Mouse (Mus musculus) lung, postnatal 0 days (tissue): ENCODE data around the gene Lzts2. TPM values are rescaled to one million over a fixed set of nuclear protein-coding genes. Genes with fewer than 3 reads are reported as not detected.

ENCODE experiments used
- ATAC-seq: fragments of 200-750 bp; cut with Nextera tagmentation; 2 replicates; pipeline ENCODE4 v1.8.0; 2017; ENCODE audit warnings: moderate library complexity
- DNase-seq: peaks from one replicate; pipeline ENCODE4 v3.0.0-alpha.2; 2016; ENCODE audit warnings: low spot score
- H3K27ac ChIP-seq: fragments of 300-500 bp; sonication (generic); 2 replicates; pipeline ENCODE4 v1.5.1; 2014; ENCODE audit warnings: antibody characterized with exemption, mild to moderate bottlenecking, low read length, mixed read lengths
- H3K27me3 ChIP-seq: fragments of 300-500 bp; sonication (generic); replicated peaks from 2 replicates; pipeline ENCODE4 v1.6.1; 2014; ENCODE audit warnings: low read length, mixed read lengths; ENCODE audit not compliant: insufficient read depth
- H3K36me3 ChIP-seq: fragments of 300-500 bp; sonication (generic); 2 replicates; pipeline ENCODE4 v1.6.1; 2014; ENCODE audit warnings: low read length, mixed read lengths; ENCODE audit not compliant: insufficient read depth
- H3K4me1 ChIP-seq: fragments of 300-500 bp; sonication (generic); 2 replicates; pipeline ENCODE4 v1.6.1; 2014; ENCODE audit warnings: antibody characterized with exemption, low read depth, low read length, mixed read lengths; ENCODE audit not compliant: insufficient read depth
- H3K4me2 ChIP-seq: fragments of 300-500 bp; sonication (generic); replicated peaks from 2 replicates; pipeline ENCODE4 v1.6.1; 2014; ENCODE audit warnings: low read depth, mild to moderate bottlenecking, low read length, moderate library complexity, mixed read lengths
- H3K4me3 ChIP-seq: fragments of 300-500 bp; sonication (generic); 2 replicates; pipeline ENCODE4 v1.5.1; 2014; ENCODE audit warnings: low read depth, low read length
- H3K9ac ChIP-seq: fragments of 300-500 bp; sonication (generic); replicated peaks from 2 replicates; pipeline ENCODE4 v1.6.1; 2014; ENCODE audit warnings: low read depth, mild to moderate bottlenecking
- H3K9me3 ChIP-seq: fragments of 300-500 bp; sonication (generic); 2 replicates; pipeline ENCODE4 v1.6.1; 2016; ENCODE audit warnings: low read length, mixed read lengths
- CTCF ChIP-seq: IDR thresholded peaks from 2 replicates; pipeline ENCODE4 v1.5.1; 2016; ENCODE audit warnings: antibody characterized with exemption, mild to moderate bottlenecking
- EP300 ChIP-seq: IDR thresholded peaks from 2 replicates; pipeline ENCODE4 v1.6.1; 2016; ENCODE audit warnings: antibody characterized with exemption, mild to moderate bottlenecking, control low read depth
- WGBS: fragments of 180-500 bp; shearing (Covaris S2); extraction: QIAGEN DNeasy Blood & Tissue Kit; methylation state at CpG from one replicate; pipeline ENCODE4 v1.1.7; 2014; 5-methylcytosine and 5-hydroxymethylcytosine counted together
- polyA plus RNA-seq: library from polyadenylated mRNA; unstranded; fragments of >200 nt; fragmentation: Nextera tagmentation; extraction: Ambion mirVana; gene quantifications from 2 replicates; pipeline ENCODE4 v1.2.1, GENCODE M21; 2015

The Lzts2 gene
- polyA plus RNA-seq = 56.0 and 59.4 TPM in 2 replicates

DNA sequence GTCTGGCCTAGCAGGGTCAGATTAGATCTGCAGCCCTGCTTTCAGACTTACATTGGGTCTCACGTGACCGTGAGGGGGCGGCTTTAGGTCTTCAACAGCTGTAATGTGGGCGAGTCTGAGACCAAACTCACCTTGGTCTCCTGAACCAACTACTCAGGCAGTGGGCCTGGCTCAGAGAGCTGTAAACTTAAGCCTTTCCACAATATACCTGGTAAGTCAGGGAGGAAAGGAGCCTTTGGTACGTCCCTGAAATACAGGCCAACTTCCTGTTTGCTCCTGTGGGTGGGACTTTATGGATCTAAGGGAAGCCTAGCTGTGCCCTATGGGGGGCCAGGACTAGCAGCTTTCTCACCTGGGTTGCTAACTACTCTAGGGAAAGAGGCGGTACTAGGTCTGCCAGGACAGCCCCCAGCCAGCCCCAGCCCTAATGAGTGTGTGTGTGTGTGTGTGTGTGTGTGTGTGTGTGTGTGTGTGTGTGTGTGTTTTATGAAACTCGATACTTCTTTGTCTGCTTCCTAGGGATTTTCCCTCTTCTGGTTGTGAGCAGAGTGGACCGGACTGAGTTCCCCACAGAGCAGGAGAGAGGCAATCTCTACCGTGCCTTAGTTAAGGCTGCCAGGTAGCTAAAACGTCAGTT is at the start of gene Lzts2:
Lzts2 (plus strand) TSS at position 80 of the 637 bp plus-strand sequence.
- peaks cover 13% of the 10 kb centered on the region; the same call in 1 of the 2 replicates for H3K4me1 ChIP-seq
- ATAC-seq = peak; percentile 5; the same call in 1 of the 2 replicates

DNA sequence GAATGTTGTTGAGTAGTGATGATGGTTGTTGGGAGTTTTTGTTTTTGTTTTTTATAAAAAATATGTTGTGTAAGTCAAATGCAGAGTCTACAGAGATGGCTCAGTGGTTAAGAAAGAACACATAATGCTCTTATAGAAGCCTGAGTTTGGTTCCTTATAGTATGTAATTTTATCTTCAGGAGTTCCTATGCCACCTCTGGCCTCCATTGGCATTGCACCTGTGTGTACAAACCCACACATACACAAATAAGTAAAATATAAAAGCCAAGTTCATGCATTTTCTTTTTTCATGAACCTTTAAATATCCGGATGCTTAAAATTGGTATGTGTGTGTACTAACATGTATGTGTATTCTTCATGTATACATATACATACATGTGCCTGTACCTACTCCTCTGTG is 48.2 kb upstream of the Lzts2 start:
- H3K27ac ChIP-seq = no peak overlapping the region
- TF ChIP-seq EP300 = no peak
- TF ChIP-seq CTCF = no peak
- H3K9ac ChIP-seq = no peak overlapping the region
- no peaks in the 10 kb centered on the region for H3K4me1 ChIP-seq
- no peak overlapping the region for H3K4me2 ChIP-seq
- ATAC-seq = no peak
- WGBS = 100% methylated on average over 1 of the region's 1 CpGs
- DNase-seq = no peak
- no peak overlapping the region for H3K4me3 ChIP-seq
- peaks cover 38% of the 10 kb centered on the region for H3K36me3 ChIP-seq
- H3K9me3 ChIP-seq = no peaks in the 10 kb centered on the region
- H3K27me3 ChIP-seq = no peaks in the 10 kb centered on the region

More for the DNA sequence above, at the start of gene Lzts2:
- Histone ChIP-seq H3K9me3 (no peaks in the 10 kb centered on the region), H3K9ac (peak within 1 kb of the TSS; percentile 63), H3K4me2 (peak within 1 kb of the TSS; percentile 76), H3K27ac (peak within 1 kb of the TSS; percentile 99), H3K27me3 (no peaks in the 10 kb centered on the region), H3K4me3 (peak within 1 kb of the TSS; percentile 63), H3K36me3 (no peaks in the 10 kb centered on the region; the same call in 1 of the 2 replicates)
- TF ChIP-seq EP300 (no peak), CTCF (no peak)
- WGBS = 11% methylated on average over 10 of the region's 10 CpGs
- DNase-seq = peak; percentile 75

DNA sequence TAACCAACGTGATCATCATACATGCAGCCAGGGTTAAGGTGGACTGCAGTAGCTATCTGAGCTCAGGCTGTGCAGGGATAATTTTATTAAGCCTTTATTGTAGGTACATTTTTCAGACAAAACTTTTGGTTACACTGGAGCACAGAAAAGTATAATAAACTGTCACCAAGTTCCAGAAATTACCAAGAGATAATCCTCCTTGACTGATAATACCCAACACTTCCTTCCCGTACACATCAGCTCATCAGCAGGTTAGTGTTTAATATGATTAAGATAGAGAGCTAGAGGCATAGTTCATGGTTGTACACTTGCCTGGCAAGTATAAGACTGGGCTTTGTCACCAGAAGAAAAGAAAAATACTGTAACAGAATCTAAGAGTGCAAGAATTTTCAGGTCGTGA is 45.9 kb upstream of the Lzts2 start:
- Histone ChIP-seq H3K4me2 (no peak overlapping the region), H3K36me3 (peaks cover 36% of the 10 kb centered on the region), H3K9ac (no peak overlapping the region), H3K4me1 (no peaks in the 10 kb centered on the region), H3K27ac (no peak overlapping the region), H3K9me3 (no peaks in the 10 kb centered on the region), H3K27me3 (no peaks in the 10 kb centered on the region), H3K4me3 (no peak overlapping the region)
- 70% methylated on average over 3 of the region's 3 CpGs for WGBS
- ATAC-seq (no peak), DNase-seq (no peak)
- TF ChIP-seq EP300 (no peak), CTCF (no peak)

DNA sequence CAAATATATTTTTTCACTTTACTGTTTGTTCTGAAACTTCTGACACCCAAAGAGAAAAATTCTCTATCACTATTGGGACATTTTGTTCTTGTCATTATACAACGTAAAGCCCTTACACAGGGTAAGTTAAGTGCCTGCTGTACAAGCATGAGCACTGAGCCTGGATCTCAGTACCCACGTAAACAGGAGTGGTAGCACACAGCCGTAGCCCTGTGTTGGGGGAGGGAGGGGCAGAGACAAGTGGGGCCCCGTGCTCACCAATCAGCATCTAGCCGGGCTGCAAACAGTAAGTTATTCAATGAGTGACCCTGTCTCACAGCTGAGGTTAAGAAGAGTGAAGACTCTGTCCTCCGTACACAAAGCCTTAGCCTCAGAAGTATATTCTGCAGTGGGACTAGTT is 37.6 kb upstream of the Lzts2 start:
- Histone ChIP-seq H3K4me1 (no peaks in the 10 kb centered on the region), H3K36me3 (peaks cover 47% of the 10 kb centered on the region), H3K27me3 (no peaks in the 10 kb centered on the region), H3K9ac (no peak overlapping the region), H3K9me3 (no peaks in the 10 kb centered on the region), H3K4me2 (no peak overlapping the region), H3K4me3 (no peak overlapping the region), H3K27ac (no peak overlapping the region)
- DNase-seq (no peak), ATAC-seq (no peak)
- 76% methylated on average over 6 of the region's 6 CpGs for WGBS
- TF ChIP-seq EP300 (no peak), CTCF (no peak)

DNA sequence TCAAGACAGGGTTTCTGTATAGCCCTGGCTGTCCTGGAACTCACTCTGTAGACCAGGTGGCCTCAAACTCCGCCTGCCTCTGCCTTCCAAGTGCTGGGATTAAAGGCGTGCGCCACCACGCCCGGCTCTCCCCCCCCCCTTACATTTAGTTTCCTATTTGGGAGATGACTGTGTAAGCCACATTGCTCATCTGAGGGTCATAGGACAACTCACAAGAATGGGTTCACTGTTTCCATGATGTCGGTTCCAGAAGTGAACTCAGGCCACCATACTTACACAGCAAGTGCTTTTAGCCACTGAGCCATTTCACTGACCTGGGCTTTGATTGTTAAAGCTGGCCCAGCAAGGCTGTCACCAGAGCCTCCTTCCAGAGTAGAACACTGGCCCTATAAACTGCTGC is 37.1 kb upstream of the Lzts2 start:
- Histone ChIP-seq H3K4me2 (no peak overlapping the region), H3K4me1 (no peaks in the 10 kb centered on the region), H3K4me3 (no peak overlapping the region), H3K36me3 (peaks cover 47% of the 10 kb centered on the region), H3K27me3 (no peaks in the 10 kb centered on the region), H3K27ac (no peak overlapping the region), H3K9ac (no peak overlapping the region), H3K9me3 (no peaks in the 10 kb centered on the region)
- WGBS = 89% methylated on average over 6 of the region's 6 CpGs
- no peak for ATAC-seq
- no peak for DNase-seq
- TF ChIP-seq CTCF = no peak
- TF ChIP-seq EP300 = no peak

DNA sequence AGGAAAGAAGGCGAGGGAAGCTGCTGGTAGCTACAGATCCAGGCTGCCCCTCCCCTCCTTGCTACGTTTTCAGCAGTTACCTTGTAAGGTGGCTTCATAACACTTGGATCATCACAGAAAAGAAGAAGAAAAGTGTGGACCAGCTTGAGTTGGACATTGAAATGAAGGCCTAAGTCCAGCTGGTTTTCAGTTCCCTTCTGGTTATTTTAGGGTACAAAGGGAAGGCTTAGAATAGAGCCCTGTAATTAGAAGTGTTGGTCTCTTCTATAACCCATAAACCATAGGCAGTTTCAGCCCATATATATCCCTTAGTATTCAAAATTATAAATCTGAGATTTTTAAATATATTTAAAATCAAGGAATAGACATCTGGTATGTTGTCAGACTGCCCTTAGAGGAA is 33.4 kb upstream of the Lzts2 start:
- Histone ChIP-seq H3K9ac (no peak overlapping the region), H3K27me3 (no peaks in the 10 kb centered on the region), H3K27ac (no peak overlapping the region), H3K9me3 (no peaks in the 10 kb centered on the region), H3K4me2 (no peak overlapping the region), H3K36me3 (peaks cover 18% of the 10 kb centered on the region; the same call in 1 of the 2 replicates), H3K4me3 (no peak overlapping the region), H3K4me1 (no peaks in the 10 kb centered on the region)
- no peak for TF ChIP-seq EP300
- 95% methylated on average over 2 of the region's 2 CpGs for WGBS
- no peak for DNase-seq
- ATAC-seq = no peak
